Mouse (Mus musculus) heart, embryonic 16.5 days (tissue): Measurements from ENCODE around the gene 4933414I15Rik. TPM values are rescaled to one million over a fixed set of nuclear protein-coding genes. Genes with fewer than 3 reads are reported as not detected.

Experiments used
- ATAC-seq: fragments of 200-750 bp; cut with Nextera tagmentation; replicated peaks from 2 replicates; pipeline ENCODE4 v1.8.0; 2017; ENCODE audit warnings: moderate number of reproducible peaks; ENCODE audit not compliant: insufficient read depth, low FRiP score; ENCODE audit errors: extremely low read depth
- H3K27ac ChIP-seq: fragments of 300-500 bp; sonication (generic); 2 replicates; pipeline ENCODE4 v1.5.1; 2014; ENCODE audit warnings: mild to moderate bottlenecking, low read length, control low read depth, moderate library complexity
- H3K27me3 ChIP-seq: fragments of 300-500 bp; sonication (generic); 2 replicates; pipeline ENCODE4 v1.6.1; 2014; ENCODE audit warnings: low read length, mixed read lengths; ENCODE audit not compliant: control insufficient read depth, insufficient read depth
- H3K36me3 ChIP-seq: fragments of 300-500 bp; sonication (generic); 2 replicates; pipeline ENCODE4 v1.6.1; 2014; ENCODE audit not compliant: control insufficient read depth, insufficient read depth
- H3K4me1 ChIP-seq: fragments of 300-500 bp; sonication (generic); 2 replicates; pipeline ENCODE4 v1.6.1; 2014; ENCODE audit warnings: low read length, mixed read lengths; ENCODE audit not compliant: control insufficient read depth, insufficient read depth
- H3K4me2 ChIP-seq: fragments of 300-500 bp; sonication (generic); 2 replicates; pipeline ENCODE4 v1.6.1; 2014; ENCODE audit warnings: low read depth, mild to moderate bottlenecking, control low read depth, low read length
- H3K4me3 ChIP-seq: fragments of 300-500 bp; sonication (generic); 2 replicates; pipeline ENCODE4 v1.5.1; 2014; ENCODE audit warnings: mild to moderate bottlenecking, control low read depth, low read length
- H3K9ac ChIP-seq: fragments of 300-500 bp; sonication (generic); 2 replicates; pipeline ENCODE4 v1.6.1; 2014; ENCODE audit warnings: low read length, control low read depth
- H3K9me3 ChIP-seq: fragments of 300-500 bp; sonication (generic); replicated peaks from 2 replicates; pipeline ENCODE4 v1.6.1; 2016; ENCODE audit warnings: low read length; ENCODE audit not compliant: control insufficient read depth
- WGBS: fragments of 180-500 bp; shearing (Covaris S2); extraction: QIAGEN DNeasy Blood & Tissue Kit; methylation state at CpG from one replicate; pipeline ENCODE4 v1.1.7; 2014; 5-methylcytosine and 5-hydroxymethylcytosine counted together
- polyA plus RNA-seq: library from polyadenylated mRNA; unstranded; fragments of >200 nt; fragmentation: Nextera tagmentation; extraction: Ambion mirVana; gene quantifications from 2 replicates; pipeline ENCODE4 v1.2.1, GENCODE M21; 2015

4933414I15Rik gene
- polyA plus RNA-seq, 1 experiment from 2014 or later: not detected

DNA sequence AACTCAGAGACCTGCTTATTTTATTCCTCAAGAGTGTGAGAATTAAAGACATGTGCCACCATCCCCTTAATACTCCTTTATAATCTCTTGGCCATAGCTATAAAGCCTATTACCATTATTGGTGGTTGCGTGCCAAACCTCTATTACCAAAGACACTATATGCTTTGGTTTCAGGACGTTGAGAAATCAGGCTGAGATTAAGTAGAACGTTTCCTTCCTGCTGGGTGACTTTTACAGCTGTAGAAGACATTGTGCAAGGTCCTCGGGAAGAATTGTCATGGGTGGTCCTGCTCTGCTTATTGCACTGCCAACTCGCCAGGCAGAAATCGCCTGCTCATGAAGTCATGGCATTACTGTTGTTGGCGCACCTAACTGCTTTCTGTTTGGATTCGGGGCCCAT is 5.1 kb downstream of the 4933414I15Rik start:
- WGBS: 72% methylated on average over 8 of the region's 8 CpGs
- no peaks in the 10 kb centered on the region for H3K9me3 ChIP-seq

GRCm38 (mm10) chr11:50932040-50932439 is 11.5 kb downstream of the 4933414I15Rik start:
- H3K4me2 ChIP-seq: peak overlapping the region; percentile 81
- peaks cover 7% of the 10 kb centered on the region for H3K4me1 ChIP-seq
- no peak overlapping the region for H3K27ac ChIP-seq
- H3K27me3 ChIP-seq: peaks cover 6% of the 10 kb centered on the region
- H3K4me3 ChIP-seq: no peak overlapping the region; the same call in 1 of the 2 replicates
- H3K36me3 ChIP-seq: no peaks in the 10 kb centered on the region
- ATAC-seq: no peak
- H3K9ac ChIP-seq: peak overlapping the region; percentile 87; the same call in 1 of the 2 replicates
- 86% methylated on average over 1 of the region's 1 CpGs for WGBS
- no peaks in the 10 kb centered on the region for H3K9me3 ChIP-seq

More for the DNA sequence above, 5.1 kb downstream of the 4933414I15Rik start:
- Histone ChIP-seq H3K27me3 (0 out of 2 replicates have a peak, but pooled peaks cover 2% of the 10 kb centered on the region), H3K4me2 (no peak overlapping the region), H3K9ac (no peak overlapping the region), H3K4me3 (no peak overlapping the region), H3K27ac (no peak overlapping the region), H3K36me3 (no peaks in the 10 kb centered on the region), H3K4me1 (no peaks in the 10 kb centered on the region)
- ATAC-seq: no peak

DNA sequence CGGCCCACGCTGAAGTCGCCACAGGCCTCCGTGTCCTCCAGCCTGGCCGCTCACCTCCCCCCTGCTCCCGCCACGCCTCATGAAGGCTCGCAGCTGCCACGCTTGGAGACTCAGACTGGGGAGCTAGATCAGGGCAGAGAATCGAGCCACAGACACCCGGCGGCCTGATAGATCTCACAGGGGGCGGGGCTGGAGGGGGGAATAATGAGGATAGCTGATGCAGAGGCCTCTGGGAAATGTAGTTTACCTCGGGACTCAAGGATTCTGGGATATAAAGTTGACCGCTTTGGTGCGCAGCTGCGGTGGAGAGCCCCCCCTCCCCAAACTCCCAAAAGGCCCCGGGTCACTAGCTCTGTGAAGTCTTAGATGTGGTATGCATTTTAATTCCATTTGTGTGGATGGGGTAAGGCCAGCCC is 12.1 kb downstream of the 4933414I15Rik start, which contains the start of gene Zfp354b:
Gene Zfp354b, minus strand, starts transcription at position 183 of the 416 bp plus-strand sequence.
- Histone ChIP-seq H3K9me3 (no peaks in the 10 kb centered on the region), H3K27ac (peak within 1 kb of the TSS; percentile 26; the same call in 1 of the 2 replicates), H3K9ac (peak within 1 kb of the TSS; percentile 87), H3K4me1 (peaks cover 7% of the 10 kb centered on the region), H3K4me3 (peak within 1 kb of the TSS; percentile 83), H3K4me2 (peak within 1 kb of the TSS; percentile 81), H3K36me3 (no peaks in the 10 kb centered on the region), H3K27me3 (peaks cover 6% of the 10 kb centered on the region)
- under 1% methylated on average over 18 of the region's 18 CpGs for WGBS
- peak; percentile 93 for ATAC-seq

DNA sequence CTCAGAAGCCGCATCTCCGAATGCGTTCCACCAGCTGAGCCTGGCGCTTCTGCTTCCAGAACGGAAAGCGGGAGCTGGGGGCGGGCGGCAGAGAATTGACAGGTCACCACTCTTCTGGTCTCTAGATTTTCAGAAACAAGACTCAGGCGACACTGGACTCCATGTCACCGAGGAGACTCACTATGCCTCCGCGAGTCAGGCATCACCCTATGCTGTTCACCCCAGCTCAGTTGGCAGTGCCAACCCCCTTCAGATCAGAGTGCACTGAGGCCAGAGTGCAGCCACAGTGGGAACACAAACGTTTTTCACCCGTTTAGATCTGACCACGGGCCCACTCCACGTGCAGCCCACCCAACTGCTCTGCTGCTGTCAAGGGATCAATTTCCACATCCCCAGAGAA is 12.5 kb downstream of the 4933414I15Rik start:
- Histone ChIP-seq H3K27ac (peak overlapping the region; percentile 26; the same call in 1 of the 2 replicates), H3K4me3 (peak overlapping the region; percentile 83), H3K4me2 (peak overlapping the region; percentile 81), H3K4me1 (peaks cover 7% of the 10 kb centered on the region), H3K9ac (peak overlapping the region; percentile 87), H3K36me3 (no peaks in the 10 kb centered on the region), H3K27me3 (peaks cover 6% of the 10 kb centered on the region), H3K9me3 (no peaks in the 10 kb centered on the region)
- 2% methylated on average over 16 of the region's 16 CpGs for WGBS
- peak; percentile 56 for ATAC-seq

- Histone ChIP-seq H3K9ac (peak overlapping the region; percentile 87), H3K9me3 (no peaks in the 10 kb centered on the region), H3K4me3 (peak overlapping the region; percentile 83), H3K4me2 (peak overlapping the region; percentile 81), H3K27ac (no peak overlapping the region), H3K27me3 (peaks cover 6% of the 10 kb centered on the region), H3K4me1 (peaks cover 7% of the 10 kb centered on the region), H3K36me3 (no peaks in the 10 kb centered on the region)
- 10% methylated on average over 14 of the region's 14 CpGs for WGBS
- ATAC-seq: no peak
Measured at GRCm38 (mm10) chr11:50930469-50931014, 13.0 kb downstream of the 4933414I15Rik start.

- Histone ChIP-seq H3K9me3 (peaks cover 6% of the 10 kb centered on the region), H3K9ac (peak within 1 kb of the TSS; percentile 90), H3K27me3 (no peaks in the 10 kb centered on the region), H3K4me3 (peak within 1 kb of the TSS; percentile 95), H3K27ac (peak within 1 kb of the TSS; percentile 39), H3K36me3 (peaks cover 13% of the 10 kb centered on the region), H3K4me2 (peak within 1 kb of the TSS; percentile 70), H3K4me1 (0 out of 2 replicates have a peak, but pooled peaks cover 3% of the 10 kb centered on the region)
- peak; percentile 98 for ATAC-seq
- under 1% methylated on average over 47 of the region's 47 CpGs for WGBS
Measured at GRCm38 (mm10) chr11:50915671-50916320, 27.8 kb downstream of the 4933414I15Rik start, which contains the start of gene Zfp2. Gene Zfp2, minus strand, starts transcription at chr11:50916165.

- no peak overlapping the region for H3K4me2 ChIP-seq
- no peak overlapping the region for H3K4me3 ChIP-seq
- 0 out of 2 replicates have a peak, but pooled peaks cover 3% of the 10 kb centered on the region for H3K4me1 ChIP-seq
- no peak for ATAC-seq
- H3K36me3 ChIP-seq: peaks cover 25% of the 10 kb centered on the region
- no peak overlapping the region for H3K9ac ChIP-seq
- H3K9me3 ChIP-seq: peaks cover 6% of the 10 kb centered on the region
- H3K27ac ChIP-seq: no peak overlapping the region
- H3K27me3 ChIP-seq: no peaks in the 10 kb centered on the region
- WGBS: 76% methylated on average over 3 of the region's 3 CpGs
Measured at GRCm38 (mm10) chr11:50914461-50914860, 29.1 kb downstream of the 4933414I15Rik start.

GRCm38 (mm10) chr11:50913301-50913700 is 30.3 kb downstream of the 4933414I15Rik start:
- Histone ChIP-seq H3K27me3 (no peaks in the 10 kb centered on the region), H3K27ac (no peak overlapping the region), H3K4me3 (no peak overlapping the region), H3K9ac (no peak overlapping the region), H3K36me3 (peaks cover 32% of the 10 kb centered on the region), H3K4me1 (0 out of 2 replicates have a peak, but pooled peaks cover 3% of the 10 kb centered on the region), H3K4me2 (no peak overlapping the region), H3K9me3 (peaks cover 6% of the 10 kb centered on the region)
- no peak for ATAC-seq
- WGBS: 86% methylated on average over 1 of the region's 1 CpGs

GRCm38 (mm10) chr11:50908136-50908535 is 35.4 kb downstream of the 4933414I15Rik start:
- Histone ChIP-seq H3K4me1 (no peaks in the 10 kb centered on the region), H3K9me3 (peaks cover 30% of the 10 kb centered on the region), H3K9ac (no peak overlapping the region), H3K4me3 (no peak overlapping the region), H3K27ac (no peak overlapping the region), H3K36me3 (peaks cover 79% of the 10 kb centered on the region), H3K4me2 (no peak overlapping the region), H3K27me3 (no peaks in the 10 kb centered on the region)
- no peak for ATAC-seq
- 81% methylated on average over 5 of the region's 5 CpGs for WGBS
